Mouse (Mus musculus) retina, postnatal 7 days (tissue): ENCODE data around the gene Fmo4.

Source experiments
- DNase-seq: peaks from one replicate; pipeline ENCODE4 v3.0.0-alpha.2; 2012; ENCODE audit warnings: low read depth, low spot score

Gene Fmo4

GRCm38 (mm10) chr1:162813836-162814156, at the start of gene Fmo4:
Gene Fmo4 (minus strand): TSS chr1:162813972.
- DNase-seq = no peak

GRCm38 (mm10) chr1:162862328-162862727, 48.6 kb upstream of the Fmo4 start:
- no peak for DNase-seq

- no peak for DNase-seq
Observed at GRCm38 (mm10) chr1:162859996-162860605, 46.3 kb upstream of the Fmo4 start.

GRCm38 (mm10) chr1:162859545-162859976, 45.8 kb upstream of the Fmo4 start:
- DNase-seq = no peak

- no peak for DNase-seq
Observed at GRCm38 (mm10) chr1:162858748-162859130, 45.0 kb upstream of the Fmo4 start.

- DNase-seq = no peak
Observed at GRCm38 (mm10) chr1:162857766-162858747, 44.3 kb upstream of the Fmo4 start.

- no peak for DNase-seq
Observed at GRCm38 (mm10) chr1:162853812-162854482, 40.2 kb upstream of the Fmo4 start.

GRCm38 (mm10) chr1:162847554-162847953, 33.8 kb upstream of the Fmo4 start:
- DNase-seq = no peak

GRCm38 (mm10) chr1:162840211-162840610, 26.4 kb upstream of the Fmo4 start:
- DNase-seq = no peak

- DNase-seq = no peak
Observed at GRCm38 (mm10) chr1:162838976-162839375, 25.2 kb upstream of the Fmo4 start.

- DNase-seq = no peak
Observed at GRCm38 (mm10) chr1:162834342-162834741, 20.6 kb upstream of the Fmo4 start.

GRCm38 (mm10) chr1:162832574-162832953, 18.8 kb upstream of the Fmo4 start:
- DNase-seq = no peak

GRCm38 (mm10) chr1:162831838-162832573, 18.2 kb upstream of the Fmo4 start:
- no peak for DNase-seq

GRCm38 (mm10) chr1:162819280-162819679, 5.5 kb upstream of the Fmo4 start:
- no peak for DNase-seq

GRCm38 (mm10) chr1:162815381-162816127, 1.8 kb upstream of the Fmo4 start:
- no peak for DNase-seq

- no peak for DNase-seq
Observed at GRCm38 (mm10) chr1:162814932-162815331, 1.2 kb upstream of the Fmo4 start.

- no peak for DNase-seq
Observed at GRCm38 (mm10) chr1:162813143-162813835, 483 bp downstream of the Fmo4 start.

GRCm38 (mm10) chr1:162808541-162808940, 5.2 kb downstream of the Fmo4 start:
- DNase-seq = no peak

- no peak for DNase-seq
Observed at GRCm38 (mm10) chr1:162807441-162807840, 6.3 kb downstream of the Fmo4 start.

GRCm38 (mm10) chr1:162805011-162805410, 8.8 kb downstream of the Fmo4 start:
- DNase-seq = no peak
